Mouse (Mus musculus): ENCODE results near the gene Dapk2. TPM values are rescaled to one million over a fixed set of nuclear protein-coding genes. Genes with fewer than 3 reads are reported as not detected.

Dapk2 gene
- polyA plus RNA-seq, 1 experiment from 2014 or later = 2.6 TPM

GRCm38 (mm10) chr9:66199657-66200410 is 41.8 kb downstream of the Dapk2 start:
- ATAC-seq (ENCODE audit: low FRiP score, low read depth) = no peak
- Histone ChIP-seq H3K4me2 (replicated peaks) (no peak overlapping the region), H3K4me3 (no peak overlapping the region), H3K27ac (no peak overlapping the region), H3K9ac (no peak overlapping the region), H3K36me3 (no peaks in the 10 kb centered on the region), H3K27me3 (replicated peaks) (no peaks in the 10 kb centered on the region), H3K4me1 (no peaks in the 10 kb centered on the region), H3K9me3 (no peaks in the 10 kb centered on the region)
- WGBS = 86% methylated on average over 14 of the region's 14 CpGs

- Histone ChIP-seq H3K4me2 (replicated peaks) (no peak overlapping the region), H3K27ac (no peak overlapping the region), H3K27me3 (replicated peaks) (no peaks in the 10 kb centered on the region), H3K9ac (no peak overlapping the region), H3K9me3 (no peaks in the 10 kb centered on the region), H3K36me3 (no peaks in the 10 kb centered on the region), H3K4me3 (no peak overlapping the region), H3K4me1 (no peaks in the 10 kb centered on the region)
- no peak for ATAC-seq (ENCODE audit: low FRiP score, low read depth)
- WGBS = 88% methylated on average over 5 of the region's 5 CpGs
These were observed 42.4 kb downstream of the Dapk2 start for GRCm38 (mm10) chr9:66200411-66200789.

- no peaks in the 10 kb centered on the region for H3K9me3 ChIP-seq
- no peak overlapping the region for H3K4me3 ChIP-seq
- no peak overlapping the region for H3K9ac ChIP-seq
- H3K4me2 ChIP-seq (replicated peaks) = no peak overlapping the region
- 77% methylated on average over 6 of the region's 6 CpGs for WGBS
- no peaks in the 10 kb centered on the region for H3K4me1 ChIP-seq
- H3K36me3 ChIP-seq = no peaks in the 10 kb centered on the region
- no peak for ATAC-seq (ENCODE audit: low FRiP score, low read depth)
- H3K27me3 ChIP-seq (replicated peaks) = no peaks in the 10 kb centered on the region
- H3K27ac ChIP-seq = no peak overlapping the region
These were observed 43.6 kb downstream of the Dapk2 start for GRCm38 (mm10) chr9:66201665-66202064.

GRCm38 (mm10) chr9:66202463-66202862 is 44.4 kb downstream of the Dapk2 start:
- H3K36me3 ChIP-seq = no peaks in the 10 kb centered on the region
- no peak overlapping the region for H3K4me2 ChIP-seq (replicated peaks)
- H3K27ac ChIP-seq = no peak overlapping the region
- no peaks in the 10 kb centered on the region for H3K27me3 ChIP-seq (replicated peaks)
- no peak for ATAC-seq (ENCODE audit: low FRiP score, low read depth)
- 83% methylated on average over 7 of the region's 7 CpGs for WGBS
- H3K9ac ChIP-seq = no peak overlapping the region
- no peak overlapping the region for H3K4me3 ChIP-seq
- no peaks in the 10 kb centered on the region for H3K9me3 ChIP-seq
- no peaks in the 10 kb centered on the region for H3K4me1 ChIP-seq

GRCm38 (mm10) chr9:66205702-66206101 is 47.7 kb downstream of the Dapk2 start:
- 94% methylated on average over 9 of the region's 9 CpGs for WGBS
- no peaks in the 10 kb centered on the region for H3K36me3 ChIP-seq
- no peak overlapping the region for H3K27ac ChIP-seq
- no peak overlapping the region for H3K4me2 ChIP-seq (replicated peaks)
- ATAC-seq (ENCODE audit: low FRiP score, low read depth) = no peak
- no peak overlapping the region for H3K4me3 ChIP-seq
- no peaks in the 10 kb centered on the region for H3K4me1 ChIP-seq
- no peaks in the 10 kb centered on the region for H3K9me3 ChIP-seq
- H3K27me3 ChIP-seq (replicated peaks) = no peaks in the 10 kb centered on the region
- H3K9ac ChIP-seq = no peak overlapping the region

GRCm38 (mm10) chr9:66206825-66207224 is 48.8 kb downstream of the Dapk2 start:
- 79% methylated on average over 5 of the region's 5 CpGs for WGBS
- Histone ChIP-seq H3K9me3 (no peaks in the 10 kb centered on the region), H3K36me3 (no peaks in the 10 kb centered on the region), H3K4me3 (no peak overlapping the region), H3K27me3 (replicated peaks) (no peaks in the 10 kb centered on the region), H3K9ac (no peak overlapping the region), H3K27ac (no peak overlapping the region), H3K4me2 (replicated peaks) (no peak overlapping the region), H3K4me1 (no peaks in the 10 kb centered on the region)
- ATAC-seq (ENCODE audit: low FRiP score, low read depth) = no peak

- no peak overlapping the region for H3K4me2 ChIP-seq (replicated peaks)
- H3K36me3 ChIP-seq = no peaks in the 10 kb centered on the region
- no peak overlapping the region for H3K9ac ChIP-seq
- H3K27ac ChIP-seq = no peak overlapping the region
- H3K4me3 ChIP-seq = no peak overlapping the region
- peaks cover 9% of the 10 kb centered on the region for H3K4me1 ChIP-seq
- no peaks in the 10 kb centered on the region for H3K9me3 ChIP-seq
- no peak for ATAC-seq (ENCODE audit: low FRiP score, low read depth)
- H3K27me3 ChIP-seq (replicated peaks) = no peaks in the 10 kb centered on the region
- 62% methylated on average over 4 of the region's 4 CpGs for WGBS
These were observed 53.4 kb downstream of the Dapk2 start for GRCm38 (mm10) chr9:66211420-66211819.

GRCm38 (mm10) chr9:66212088-66212487 is 54.1 kb downstream of the Dapk2 start:
- H3K27ac ChIP-seq = no peak overlapping the region
- H3K4me3 ChIP-seq = no peak overlapping the region
- no peaks in the 10 kb centered on the region for H3K36me3 ChIP-seq
- 81% methylated on average over 2 of the region's 2 CpGs for WGBS
- peaks cover 9% of the 10 kb centered on the region for H3K4me1 ChIP-seq
- H3K9me3 ChIP-seq = no peaks in the 10 kb centered on the region
- no peak overlapping the region for H3K9ac ChIP-seq
- H3K4me2 ChIP-seq (replicated peaks) = no peak overlapping the region
- no peak for ATAC-seq (ENCODE audit: low FRiP score, low read depth)
- H3K27me3 ChIP-seq (replicated peaks) = no peaks in the 10 kb centered on the region

- no peaks in the 10 kb centered on the region for H3K36me3 ChIP-seq
- no peak for ATAC-seq (ENCODE audit: low FRiP score, low read depth)
- H3K4me3 ChIP-seq = no peak overlapping the region
- H3K4me1 ChIP-seq = peaks cover 9% of the 10 kb centered on the region
- H3K4me2 ChIP-seq (replicated peaks) = no peak overlapping the region
- no peak overlapping the region for H3K9ac ChIP-seq
- WGBS = 81% methylated on average over 5 of the region's 5 CpGs
- no peaks in the 10 kb centered on the region for H3K27me3 ChIP-seq (replicated peaks)
- H3K27ac ChIP-seq = no peak overlapping the region
- H3K9me3 ChIP-seq = no peaks in the 10 kb centered on the region
These were observed 54.8 kb downstream of the Dapk2 start for GRCm38 (mm10) chr9:66212802-66213201.

- Histone ChIP-seq H3K9ac (no peak overlapping the region), H3K36me3 (no peaks in the 10 kb centered on the region), H3K27me3 (replicated peaks) (no peaks in the 10 kb centered on the region), H3K4me2 (replicated peaks) (no peak overlapping the region), H3K4me1 (peaks cover 9% of the 10 kb centered on the region), H3K9me3 (no peaks in the 10 kb centered on the region), H3K4me3 (no peak overlapping the region), H3K27ac (no peak overlapping the region)
- no peak for ATAC-seq (ENCODE audit: low FRiP score, low read depth)
- 38% methylated on average over 5 of the region's 5 CpGs for WGBS
These were observed 55.5 kb downstream of the Dapk2 start for GRCm38 (mm10) chr9:66213386-66214032.

GRCm38 (mm10) chr9:66215551-66215950 is 57.5 kb downstream of the Dapk2 start:
- H3K9me3 ChIP-seq = no peaks in the 10 kb centered on the region

GRCm38 (mm10) chr9:66217970-66218369 is 59.9 kb downstream of the Dapk2 start:
- H3K9ac ChIP-seq = no peak overlapping the region
- no peaks in the 10 kb centered on the region for H3K27me3 ChIP-seq (replicated peaks)
- H3K9me3 ChIP-seq = no peaks in the 10 kb centered on the region
- no peaks in the 10 kb centered on the region for H3K36me3 ChIP-seq
- no peak overlapping the region for H3K27ac ChIP-seq
- ATAC-seq (ENCODE audit: low FRiP score, low read depth) = no peak
- WGBS = 82% methylated on average over 4 of the region's 4 CpGs
- no peak overlapping the region for H3K4me2 ChIP-seq (replicated peaks)
- peaks cover 9% of the 10 kb centered on the region for H3K4me1 ChIP-seq
- no peak overlapping the region for H3K4me3 ChIP-seq

More at GRCm38 (mm10) chr9:66215551-66215950, 57.5 kb downstream of the Dapk2 start:
- H3K4me1 ChIP-seq = peaks cover 9% of the 10 kb centered on the region
- no peak overlapping the region for H3K9ac ChIP-seq
- H3K36me3 ChIP-seq = no peaks in the 10 kb centered on the region
- H3K4me2 ChIP-seq (replicated peaks) = no peak overlapping the region
- H3K27ac ChIP-seq = no peak overlapping the region
- no peak for ATAC-seq (ENCODE audit: low FRiP score, low read depth)
- no peak overlapping the region for H3K4me3 ChIP-seq
- no peaks in the 10 kb centered on the region for H3K27me3 ChIP-seq (replicated peaks)
